Comparison of ENCODE assay signal across 8 mouse cellular contexts in the genomic region with DNA sequence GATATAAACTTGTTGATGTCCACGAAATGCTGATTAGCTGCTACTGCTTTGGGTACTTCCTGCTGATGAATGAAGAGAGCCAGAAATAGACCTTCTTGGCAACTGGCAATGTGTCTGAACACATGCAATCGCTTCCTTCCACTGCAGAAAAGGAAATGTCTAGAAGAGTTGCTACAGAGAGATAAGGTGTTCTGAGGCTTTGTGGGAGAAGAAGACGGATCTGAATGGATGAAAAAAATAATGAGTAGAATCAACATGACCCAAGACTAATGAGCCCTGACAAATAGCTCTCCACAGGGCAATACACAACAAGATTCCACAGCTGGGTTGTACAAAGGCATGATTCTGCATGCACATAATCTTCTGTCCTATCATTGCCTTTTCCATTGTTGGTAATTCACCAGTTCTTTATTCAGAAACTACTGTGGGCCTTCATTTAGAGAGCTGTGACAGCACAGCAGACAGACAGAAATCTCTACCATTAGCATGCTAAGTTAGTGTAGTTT.
DNase-seq lines count a peak whose midpoint lies in the region; ATAC-seq and TF ChIP-seq lines count a peak whose summit lies in the region.

No protein-coding gene starts in this region.

- no peak overlapping the region for H3K4me2 ChIP-seq in limb, embryonic 14.5 days (replicated peaks; ENCODE audit: low read depth, low read length, severe bottlenecking)
- 0 out of 2 replicates have a peak overlapping the region, but pooled peaks have one; percentile 18 for H3K4me2 ChIP-seq in liver, embryonic 12.5 days

- H3K4me1 ChIP-seq in limb, embryonic 14.5 days (ENCODE audit: control insufficient read depth, insufficient read depth, low read length) = no peaks in the 10 kb centered on the region
- no peaks in the 10 kb centered on the region for H3K4me1 ChIP-seq in limb, embryonic 10.5 days
- H3K4me1 ChIP-seq in liver, embryonic 12.5 days = no peaks in the 10 kb centered on the region

- no peak for TF ChIP-seq POLR2A in limb, embryonic 14.5 days (IDR thresholded peaks at IDR 0.05; ENCODE audit: borderline replicate concordance, extremely low read depth, insufficient read depth, insufficient read length)

- H3K36me3 ChIP-seq in limb, embryonic 14.5 days (ENCODE audit: control insufficient read depth, insufficient read depth, low read length) = no peaks in the 10 kb centered on the region
- no peaks in the 10 kb centered on the region for H3K36me3 ChIP-seq in limb, embryonic 10.5 days
- no peaks in the 10 kb centered on the region for H3K36me3 ChIP-seq in liver, embryonic 12.5 days

- no peaks in the 10 kb centered on the region for H3K27me3 ChIP-seq in limb, embryonic 14.5 days (ENCODE audit: control insufficient read depth, insufficient read depth, low read length)
- H3K27me3 ChIP-seq in limb, embryonic 10.5 days (ENCODE audit: low read depth, poor library complexity, severe bottlenecking) = no peaks in the 10 kb centered on the region
- no peaks in the 10 kb centered on the region for H3K27me3 ChIP-seq in liver, embryonic 12.5 days (replicated peaks)

- H3K9me3 ChIP-seq in limb, embryonic 14.5 days (ENCODE audit: control insufficient read depth, low read length) = no peaks in the 10 kb centered on the region
- no peaks in the 10 kb centered on the region for H3K9me3 ChIP-seq in limb, embryonic 10.5 days (replicated peaks)
- H3K9me3 ChIP-seq in liver, embryonic 12.5 days (replicated peaks) = no peaks in the 10 kb centered on the region

- peak; percentile 10 for DNase-seq in limb, embryonic 14.5 days (ENCODE audit: low spot score)
- DNase-seq in limb, embryonic 10.5 days (ENCODE audit: low spot score) = no peak
- DNase-seq in heart, adult 18-20 months = peak; percentile 74 to 89
- DNase-seq in naive thymus-derived CD4-positive, alpha-beta T cell, adult 2 months (ENCODE audit: low read depth) = peak; percentile 10
- no peak for DNase-seq in right cerebral cortex, postnatal 36 days (ENCODE audit: low spot score in 2 of 2)
- DNase-seq in thymus, postnatal 0 days (ENCODE audit: low spot score) = no peak
- DNase-seq in thymus, postnatal 10 days (ENCODE audit: low spot score in 2 of 2) = no peak

- 73% methylated on average over 3 of the region's 3 CpGs for WGBS in limb, embryonic 14.5 days
- 83% methylated on average over 3 of the region's 3 CpGs for WGBS in limb, embryonic 10.5 days
- WGBS in liver, embryonic 12.5 days (ENCODE audit: insufficient replicate concordance) = 11% methylated on average over 3 of the region's 3 CpGs

- H3K4me3 ChIP-seq in limb, embryonic 14.5 days (replicated peaks; ENCODE audit: low read length) = no peak overlapping the region
- no peak overlapping the region for H3K4me3 ChIP-seq in limb, embryonic 10.5 days
- H3K4me3 ChIP-seq in liver, embryonic 12.5 days = no peak overlapping the region

- no peak overlapping the region for H3K9ac ChIP-seq in limb, embryonic 14.5 days (ENCODE audit: low read depth, low read length, severe bottlenecking)
- H3K9ac ChIP-seq in liver, embryonic 12.5 days = no peak overlapping the region

- ATAC-seq in limb, embryonic 14.5 days (ENCODE audit: low FRiP score, low read depth) = no peak
- peak; percentile 76 for ATAC-seq in liver, embryonic 12.5 days

- H3K27ac ChIP-seq in limb, embryonic 14.5 days (replicated peaks; ENCODE audit: low read depth, low read length) = no peak overlapping the region
- no peak overlapping the region for H3K27ac ChIP-seq in limb, embryonic 10.5 days
- H3K27ac ChIP-seq in liver, embryonic 12.5 days = 0 out of 2 replicates have a peak overlapping the region, but pooled peaks have one; percentile 51

Comparison
In these comparisons a context has a peak if more than half of its experiments do, and no peak if none do; other contexts are left out.
1. DNase-seq: peak in limb, embryonic 14.5 days (single experiment), heart, adult 18-20 months (2 of 2) and naive thymus-derived CD4-positive, alpha-beta T cell, adult 2 months (single experiment); none in limb, embryonic 10.5 days (single experiment), right cerebral cortex, postnatal 36 days (0 of 2), thymus, postnatal 0 days (single experiment) and thymus, postnatal 10 days (0 of 2).